Mouse (Mus musculus) liver, adult (tissue): ENCODE results near the gene Ttll5.

ENCODE experiments used
- GATA4 ChIP-seq: IDR thresholded peaks from 2 replicates; pipeline ENCODE4 v1.6.1; 2014; ENCODE audit warnings: mild to moderate bottlenecking, low read length; ENCODE audit not compliant: insufficient replicate concordance

The Ttll5 gene

GRCm38 (mm10) chr12:85824438-85825264 is at the start of gene Ttll5, which contains the start of gene Erg28:
Gene Ttll5, plus strand, starts transcription at chr12:85824659.
Gene Erg28, minus strand, starts transcription at chr12:85824550.
- TF ChIP-seq GATA4 = peak; percentile 24; the same call in 1 of the 2 replicates

GRCm38 (mm10) chr12:85778962-85779361 is 45.5 kb upstream of the Ttll5 start:
- TF ChIP-seq GATA4 = no peak

- TF ChIP-seq GATA4 = no peak
These were observed 44.8 kb upstream of the Ttll5 start for GRCm38 (mm10) chr12:85779707-85780106.

GRCm38 (mm10) chr12:85781606-85782005 is 42.9 kb upstream of the Ttll5 start:
- TF ChIP-seq GATA4 = no peak

- TF ChIP-seq GATA4 = no peak
These were observed 39.3 kb upstream of the Ttll5 start for GRCm38 (mm10) chr12:85784916-85785815.

- no peak for TF ChIP-seq GATA4
These were observed 32.3 kb upstream of the Ttll5 start for GRCm38 (mm10) chr12:85792158-85792557.

GRCm38 (mm10) chr12:85792821-85793346 is 31.6 kb upstream of the Ttll5 start:
- no peak for TF ChIP-seq GATA4

GRCm38 (mm10) chr12:85794094-85794493 is 30.4 kb upstream of the Ttll5 start:
- TF ChIP-seq GATA4 = no peak

- no peak for TF ChIP-seq GATA4
These were observed 28.9 kb upstream of the Ttll5 start for GRCm38 (mm10) chr12:85795551-85795950.

- TF ChIP-seq GATA4 = no peak
These were observed 24.4 kb upstream of the Ttll5 start for GRCm38 (mm10) chr12:85800031-85800430.

GRCm38 (mm10) chr12:85809726-85810125 is 14.7 kb upstream of the Ttll5 start:
- TF ChIP-seq GATA4 = peak; percentile 89

- TF ChIP-seq GATA4 = no peak
These were observed 13.5 kb upstream of the Ttll5 start for GRCm38 (mm10) chr12:85810959-85811358.

GRCm38 (mm10) chr12:85811676-85812075 is 12.8 kb upstream of the Ttll5 start:
- TF ChIP-seq GATA4 = no peak

GRCm38 (mm10) chr12:85813599-85813998 is 10.9 kb upstream of the Ttll5 start:
- TF ChIP-seq GATA4 = no peak

GRCm38 (mm10) chr12:85822051-85822450 is 2.4 kb upstream of the Ttll5 start:
- TF ChIP-seq GATA4 = no peak
